Mouse (Mus musculus): Measurements from ENCODE around the gene Hsf4. TPM values are rescaled to one million over a fixed set of nuclear protein-coding genes. Genes with fewer than 3 reads are reported as not detected.

Hsf4 gene
- total and polyA plus RNA-seq, 2 experiments, result 4.4 to 11.0 TPM

DNA sequence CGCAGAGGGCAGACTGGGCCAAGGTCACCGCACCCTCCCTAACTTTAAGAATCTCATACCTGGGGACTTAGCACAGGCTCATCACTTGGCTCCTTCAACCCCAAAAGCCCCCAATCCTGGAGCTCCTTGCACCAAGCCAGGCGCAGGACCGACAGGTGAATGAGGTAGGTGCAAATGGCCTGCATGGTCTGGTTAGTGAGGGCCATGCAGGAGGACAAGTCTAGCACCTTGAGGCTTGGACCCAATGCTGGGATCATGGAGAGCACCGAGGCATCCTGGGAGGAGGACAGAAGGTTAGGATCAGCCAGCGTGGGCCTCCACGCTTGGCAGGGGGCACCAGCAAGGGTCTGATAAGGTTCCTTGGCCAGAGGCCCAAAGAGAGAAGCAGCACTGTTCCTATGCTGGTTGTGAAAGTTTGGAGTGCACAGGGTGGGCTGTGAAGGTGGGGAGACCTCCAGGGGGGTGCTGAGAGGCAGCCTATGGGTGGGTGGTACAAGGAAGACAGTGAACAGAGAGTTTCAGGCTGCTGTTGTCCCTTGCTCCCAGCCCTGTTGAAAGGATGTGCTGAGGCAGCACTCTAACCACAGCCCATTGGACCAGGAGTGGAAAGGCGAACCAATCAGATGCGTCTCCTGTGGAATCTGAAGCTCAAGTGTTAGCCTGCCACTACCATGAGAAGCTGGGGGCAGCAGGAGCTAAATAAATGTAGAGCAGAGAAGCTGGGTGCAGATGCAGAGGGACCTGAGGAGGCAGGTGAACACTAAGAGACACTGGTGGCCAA, 44.2 kb downstream of the Hsf4 start:
- H3K27ac ChIP-seq (replicated peaks; ENCODE audit: insufficient read depth, low read depth, low read length), result no peak overlapping the region
- no peak overlapping the region for H3K4me3 ChIP-seq (ENCODE audit: insufficient read depth, low read depth, low read length)
- H3K36me3 ChIP-seq (ENCODE audit: control insufficient read depth, insufficient read depth, low read length), result peaks cover 2% of the 10 kb centered on the region; the same call in 1 of the 2 replicates
- WGBS, result 92% methylated on average over 9 of the region's 9 CpGs
- H3K27me3 ChIP-seq (ENCODE audit: control insufficient read depth, insufficient read depth, low read length), result no peaks in the 10 kb centered on the region
- no peak overlapping the region for H3K9ac ChIP-seq (ENCODE audit: low read depth, low read length)
- no peak for DNase-seq (ENCODE audit: extremely low read depth, low read depth, low spot score)
- H3K79me2 ChIP-seq (ENCODE audit: control insufficient read depth, insufficient read depth, low read length), result no peaks in the 10 kb centered on the region
- no peaks in the 10 kb centered on the region for H3K4me1 ChIP-seq (ENCODE audit: control insufficient read depth, insufficient read depth, low read length)
- TF ChIP-seq POLR2A (IDR thresholded peaks at IDR 0.05; ENCODE audit: extremely low read depth, insufficient read depth, low read length) (no peak), CTCF (IDR thresholded peaks at IDR 0.05; ENCODE audit: low read depth, low read length) (no peak)

GRCm38 (mm10) chr8:105315073-105315769, 45.6 kb downstream of the Hsf4 start:
- Histone ChIP-seq H3K27ac (replicated peaks; ENCODE audit: insufficient read depth, low read depth, low read length) (no peak overlapping the region), H3K9ac (ENCODE audit: low read depth, low read length) (no peak overlapping the region), H3K36me3 (ENCODE audit: control insufficient read depth, insufficient read depth, low read length) (no peaks in the 10 kb centered on the region), H3K4me3 (ENCODE audit: insufficient read depth, low read depth, low read length) (no peak overlapping the region), H3K79me2 (ENCODE audit: control insufficient read depth, insufficient read depth, low read length) (no peaks in the 10 kb centered on the region), H3K4me1 (ENCODE audit: control insufficient read depth, insufficient read depth, low read length) (no peaks in the 10 kb centered on the region), H3K27me3 (ENCODE audit: control insufficient read depth, insufficient read depth, low read length) (no peaks in the 10 kb centered on the region)
- TF ChIP-seq POLR2A (IDR thresholded peaks at IDR 0.05; ENCODE audit: extremely low read depth, insufficient read depth, low read length) (no peak), CTCF (IDR thresholded peaks at IDR 0.05; ENCODE audit: low read depth, low read length) (no peak)
- 92% methylated on average over 18 of the region's 18 CpGs for WGBS
- DNase-seq (ENCODE audit: extremely low read depth, low read depth, low spot score), result no peak

DNA sequence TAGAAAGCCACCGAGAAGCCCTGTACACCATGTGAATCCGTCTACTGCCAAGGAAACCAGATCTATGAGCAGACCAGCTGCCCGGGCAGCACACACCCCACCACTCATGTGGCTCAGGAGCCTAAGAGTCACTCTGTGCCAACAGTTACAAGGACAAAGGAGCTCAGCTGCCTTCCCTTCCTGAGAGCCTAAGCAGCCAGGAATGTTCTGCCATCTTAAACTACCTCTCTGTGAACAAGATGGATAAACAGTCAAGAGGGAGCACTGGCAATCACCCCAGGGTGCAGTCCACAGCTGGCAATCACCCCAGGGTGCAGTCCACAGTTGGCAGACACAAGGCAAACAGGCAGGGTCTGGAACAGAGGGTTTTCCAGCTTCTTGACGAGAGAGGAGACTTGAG, 48.3 kb downstream of the Hsf4 start:
- no peak for TF ChIP-seq POLR2A (IDR thresholded peaks at IDR 0.05; ENCODE audit: extremely low read depth, insufficient read depth, low read length)
- H3K36me3 ChIP-seq (ENCODE audit: control insufficient read depth, insufficient read depth, low read length), result no peaks in the 10 kb centered on the region; the same call in 1 of the 2 replicates
- H3K79me2 ChIP-seq (ENCODE audit: control insufficient read depth, insufficient read depth, low read length), result no peaks in the 10 kb centered on the region
- no peak overlapping the region for H3K27ac ChIP-seq (replicated peaks; ENCODE audit: insufficient read depth, low read depth, low read length)
- no peaks in the 10 kb centered on the region for H3K4me1 ChIP-seq (ENCODE audit: control insufficient read depth, insufficient read depth, low read length)
- no peak overlapping the region for H3K4me3 ChIP-seq (ENCODE audit: insufficient read depth, low read depth, low read length)
- H3K27me3 ChIP-seq (ENCODE audit: control insufficient read depth, insufficient read depth, low read length), result no peaks in the 10 kb centered on the region
- 78% methylated on average over 4 of the region's 4 CpGs for WGBS
- no peak for DNase-seq (ENCODE audit: extremely low read depth, low read depth, low spot score)
- H3K9ac ChIP-seq (ENCODE audit: low read depth, low read length), result no peak overlapping the region

DNA sequence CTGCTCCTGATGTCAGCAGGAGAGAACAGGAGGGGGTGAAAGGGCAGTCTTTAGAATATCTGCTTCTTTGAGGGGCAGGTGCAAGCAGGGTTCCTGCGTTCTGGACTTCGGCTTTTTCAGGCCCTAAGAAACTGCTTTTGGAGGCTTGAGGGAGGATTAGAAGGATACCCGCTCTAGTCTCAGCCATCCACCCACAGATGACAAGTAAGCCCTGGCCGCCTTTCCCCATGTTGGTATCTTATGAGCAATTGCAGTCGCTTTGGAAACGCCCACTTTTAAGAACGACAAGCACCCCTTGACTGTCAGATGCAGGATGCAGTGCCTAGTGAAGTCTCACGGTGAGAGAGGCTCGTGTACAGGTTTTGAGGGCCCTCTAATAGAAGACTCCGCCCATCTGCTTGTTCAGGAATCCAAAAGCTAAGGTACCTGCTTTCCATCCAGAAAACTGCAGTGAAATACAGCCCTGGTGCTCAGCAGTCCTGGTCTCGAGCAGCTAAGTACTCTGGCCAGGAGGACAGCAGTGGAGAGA, 49.1 kb downstream of the Hsf4 start:
- Histone ChIP-seq H3K36me3 (ENCODE audit: control insufficient read depth, insufficient read depth, low read length) (no peaks in the 10 kb centered on the region; the same call in 1 of the 2 replicates), H3K9ac (ENCODE audit: low read depth, low read length) (no peak overlapping the region), H3K4me3 (ENCODE audit: insufficient read depth, low read depth, low read length) (no peak overlapping the region), H3K79me2 (ENCODE audit: control insufficient read depth, insufficient read depth, low read length) (no peaks in the 10 kb centered on the region), H3K4me1 (ENCODE audit: control insufficient read depth, insufficient read depth, low read length) (no peaks in the 10 kb centered on the region), H3K27me3 (ENCODE audit: control insufficient read depth, insufficient read depth, low read length) (no peaks in the 10 kb centered on the region), H3K27ac (replicated peaks; ENCODE audit: insufficient read depth, low read depth, low read length) (no peak overlapping the region)
- no peak for DNase-seq (ENCODE audit: extremely low read depth, low read depth, low spot score)
- TF ChIP-seq POLR2A (IDR thresholded peaks at IDR 0.05; ENCODE audit: extremely low read depth, insufficient read depth, low read length) (no peak), CTCF (IDR thresholded peaks at IDR 0.05; ENCODE audit: low read depth, low read length) (no peak)
- WGBS, result 92% methylated on average over 11 of the region's 11 CpGs

GRCm38 (mm10) chr8:105323183-105323582, 53.6 kb downstream of the Hsf4 start:
- Histone ChIP-seq H3K9ac (ENCODE audit: low read depth, low read length) (no peak overlapping the region), H3K36me3 (ENCODE audit: control insufficient read depth, insufficient read depth, low read length) (no peaks in the 10 kb centered on the region; the same call in 1 of the 2 replicates), H3K4me1 (ENCODE audit: control insufficient read depth, insufficient read depth, low read length) (peaks cover 11% of the 10 kb centered on the region), H3K27me3 (ENCODE audit: control insufficient read depth, insufficient read depth, low read length) (no peaks in the 10 kb centered on the region), H3K27ac (replicated peaks; ENCODE audit: insufficient read depth, low read depth, low read length) (no peak overlapping the region), H3K79me2 (ENCODE audit: control insufficient read depth, insufficient read depth, low read length) (peaks cover 7% of the 10 kb centered on the region; the same call in 1 of the 2 replicates), H3K4me3 (ENCODE audit: insufficient read depth, low read depth, low read length) (no peak overlapping the region)
- 82% methylated on average over 4 of the region's 4 CpGs for WGBS
- no peak for DNase-seq (ENCODE audit: extremely low read depth, low read depth, low spot score)
- no peak for TF ChIP-seq CTCF (IDR thresholded peaks at IDR 0.05; ENCODE audit: low read depth, low read length)
- no peak for TF ChIP-seq POLR2A (IDR thresholded peaks at IDR 0.05; ENCODE audit: extremely low read depth, insufficient read depth, low read length)

Other genes with a start within 250 kb of the Hsf4 start
- gene Ces3a, start 221.2 kb upstream of the Hsf4 start, total RNA-seq (2014; rRNA removed), result 819 and 925 TPM in 2 replicates
- 768 and 1,045 TPM in 2 replicates for gene Ces3a, start 221.2 kb upstream of the Hsf4 start, polyA plus RNA-seq (2012; rRNA removed)
- gene Ces3b, start 186.0 kb upstream of the Hsf4 start, total RNA-seq (2014; rRNA removed), result 271 and 504 TPM in 2 replicates
- 213 and 453 TPM in 2 replicates for gene Ces3b, start 186.0 kb upstream of the Hsf4 start, polyA plus RNA-seq (2012; rRNA removed)
- 0.13 and 0.55 TPM in 2 replicates for gene Ces4a, start 138.0 kb upstream of the Hsf4 start, total RNA-seq (2014; rRNA removed)
- 0.09 and 0.93 TPM in 2 replicates for gene Ces4a, start 138.0 kb upstream of the Hsf4 start, polyA plus RNA-seq (2012; rRNA removed)
- 13.2 and 15.7 TPM in 2 replicates for gene Cbfb, start 99.1 kb upstream of the Hsf4 start, total RNA-seq (2014; rRNA removed)
- 1.8 and 2.8 TPM in 2 replicates for gene Cbfb, start 99.1 kb upstream of the Hsf4 start, polyA plus RNA-seq (2012; rRNA removed)
- 67.3 and 67.5 TPM in 2 replicates for gene D230025D16Rik, start 44.7 kb upstream of the Hsf4 start, total RNA-seq (2014; rRNA removed)
- gene D230025D16Rik, start 44.7 kb upstream of the Hsf4 start, polyA plus RNA-seq (2012; rRNA removed), result 39.0 and 54.9 TPM in 2 replicates
- gene B3gnt9, start 14.6 kb upstream of the Hsf4 start, total RNA-seq (2014; rRNA removed), result 0.74 and 0.87 TPM in 2 replicates
- 1.2 and 1.4 TPM in 2 replicates for gene B3gnt9, start 14.6 kb upstream of the Hsf4 start, polyA plus RNA-seq (2012; rRNA removed)
- gene Tradd, start 5.2 kb upstream of the Hsf4 start, total RNA-seq (2014; rRNA removed), result 11.8 and 12.3 TPM in 2 replicates
- 16.1 and 18.6 TPM in 2 replicates for gene Tradd, start 5.2 kb upstream of the Hsf4 start, polyA plus RNA-seq (2012; rRNA removed)
- 1.9 and 3.4 TPM in 2 replicates for gene Fbxl8, start 5.2 kb upstream of the Hsf4 start, total RNA-seq (2014; rRNA removed)
- gene Fbxl8, start 5.2 kb upstream of the Hsf4 start, polyA plus RNA-seq (2012; rRNA removed), result 6.7 and 7.3 TPM in 2 replicates
- gene Nol3, start 6.3 kb downstream of the Hsf4 start, total RNA-seq (2014; rRNA removed), result 0.27 and 0.37 TPM in 2 replicates
- gene Nol3, start 6.3 kb downstream of the Hsf4 start, polyA plus RNA-seq (2012; rRNA removed), result 0.40 and 0.43 TPM in 2 replicates
- 0.46 and 1.0 TPM in 2 replicates for gene 4931428F04Rik, start 20.1 kb downstream of the Hsf4 start, total RNA-seq (2014; rRNA removed)
- gene 4931428F04Rik, start 20.1 kb downstream of the Hsf4 start, polyA plus RNA-seq (2012; rRNA removed), result 0.92 and 1.7 TPM in 2 replicates
- 3.6 TPM in 2 replicates for gene Exoc3l, start 26.3 kb downstream of the Hsf4 start, total RNA-seq (2014; rRNA removed)
- gene Exoc3l, start 26.3 kb downstream of the Hsf4 start, polyA plus RNA-seq (2012; rRNA removed), result 4.6 and 9.3 TPM in 2 replicates
- gene E2f4, start 27.9 kb downstream of the Hsf4 start, total RNA-seq (2014; rRNA removed), result 4.4 and 7.2 TPM in 2 replicates
- 41.7 and 59.0 TPM in 2 replicates for gene E2f4, start 27.9 kb downstream of the Hsf4 start, polyA plus RNA-seq (2012; rRNA removed)
- 16.8 and 19.5 TPM in 2 replicates for gene Elmo3, start 35.8 kb downstream of the Hsf4 start, total RNA-seq (2014; rRNA removed)
- 32.4 and 33.4 TPM in 2 replicates for gene Elmo3, start 35.8 kb downstream of the Hsf4 start, polyA plus RNA-seq (2012; rRNA removed)
- gene Lrrc29, start 56.5 kb downstream of the Hsf4 start, total RNA-seq (2014; rRNA removed), result 3.0 and 3.2 TPM in 2 replicates
- 7.9 and 12.9 TPM in 2 replicates for gene Lrrc29, start 56.5 kb downstream of the Hsf4 start, polyA plus RNA-seq (2012; rRNA removed)
- 97.9 and 104 TPM in 2 replicates for gene Tmem208, start 56.6 kb downstream of the Hsf4 start, total RNA-seq (2014; rRNA removed)
- gene Tmem208, start 56.6 kb downstream of the Hsf4 start, polyA plus RNA-seq (2012; rRNA removed), result 87.5 and 90.9 TPM in 2 replicates
- gene Fhod1, start 78.2 kb downstream of the Hsf4 start, total RNA-seq (2014; rRNA removed), result 1.7 and 1.9 TPM in 2 replicates
- 3.2 and 7.8 TPM in 2 replicates for gene Fhod1, start 78.2 kb downstream of the Hsf4 start, polyA plus RNA-seq (2012; rRNA removed)
- under 0.01 and 0.20 TPM in 2 replicates for gene Slc9a5, start 79.0 kb downstream of the Hsf4 start, total RNA-seq (2014; rRNA removed)
- gene Slc9a5, start 79.0 kb downstream of the Hsf4 start, polyA plus RNA-seq (2012; rRNA removed), result 0.15 and 0.53 TPM in 2 replicates
- under 0.01 and 0.13 TPM in 2 replicates for gene Plekhg4, start 103.5 kb downstream of the Hsf4 start, total RNA-seq (2014; rRNA removed)
- gene Plekhg4, start 103.5 kb downstream of the Hsf4 start, polyA plus RNA-seq (2012; rRNA removed), result 0.09 TPM in 1 of 2 replicates, not detected in the other
- not detected in 2 replicates for gene Kctd19, start 143.7 kb downstream of the Hsf4 start, total RNA-seq (2014; rRNA removed)
- gene Kctd19, start 143.7 kb downstream of the Hsf4 start, polyA plus RNA-seq (2012; rRNA removed), result not detected in 2 replicates
- gene Lrrc36, start 143.8 kb downstream of the Hsf4 start, total RNA-seq (2014; rRNA removed), result not detected in 2 replicates
- gene Lrrc36, start 143.8 kb downstream of the Hsf4 start, polyA plus RNA-seq (2012; rRNA removed), result not detected in 2 replicates
- 0.47 and 0.65 TPM in 2 replicates for gene Tppp3, start 201.7 kb downstream of the Hsf4 start, total RNA-seq (2014; rRNA removed)
- gene Tppp3, start 201.7 kb downstream of the Hsf4 start, polyA plus RNA-seq (2012; rRNA removed), result 0.51 and 0.80 TPM in 2 replicates
- gene Zdhhc1, start 227.1 kb downstream of the Hsf4 start, total RNA-seq (2014; rRNA removed), result 1.9 and 2.3 TPM in 2 replicates
- gene Zdhhc1, start 227.1 kb downstream of the Hsf4 start, polyA plus RNA-seq (2012; rRNA removed), result 2.3 and 4.5 TPM in 2 replicates
- not detected in 2 replicates for gene Hsd11b2, start 249.0 kb downstream of the Hsf4 start, total RNA-seq (2014; rRNA removed)
- 0.09 and 0.12 TPM in 2 replicates for gene Hsd11b2, start 249.0 kb downstream of the Hsf4 start, polyA plus RNA-seq (2012; rRNA removed)